Mouse (Mus musculus): ENCODE results near the gene Stip1. TPM values are rescaled to one million over a fixed set of nuclear protein-coding genes. Genes with fewer than 3 reads are reported as not detected.
"Not testable (repeated sequence)": the region's sequence is repeated elsewhere in the genome, so short reads cannot be mapped to it uniquely, and the experiment has no call there.

Gene Stip1
- polyA plus RNA-seq, 1 experiment from 2014 or later = 356 TPM

- ATAC-seq (replicated peaks; ENCODE audit: low FRiP score) (no peak), DNase-seq (ENCODE audit: low spot score) (no peak)
- Histone ChIP-seq H3K27me3 (replicated peaks; ENCODE audit: control insufficient read depth, insufficient read depth, low read length) (no peaks in the 10 kb centered on the region), H3K9ac (ENCODE audit: low read depth, low read length) (peak overlapping the region; percentile 71; the same call in 1 of the 2 replicates), H3K4me3 (ENCODE audit: low read depth, low read length) (peak overlapping the region; percentile 64; the same call in 1 of the 2 replicates), H3K27ac (ENCODE audit: low read depth, low read length) (no peak overlapping the region), H3K9me3 (ENCODE audit: control insufficient read depth, low read length) (no peaks in the 10 kb centered on the region), H3K36me3 (ENCODE audit: control insufficient read depth, insufficient read depth, low read length) (peaks cover 14% of the 10 kb centered on the region), H3K4me2 (peak overlapping the region; percentile 90), H3K4me1 (replicated peaks; ENCODE audit: control insufficient read depth, insufficient read depth, low read length) (peaks cover 31% of the 10 kb centered on the region)
- 86% methylated on average over 8 of the region's 8 CpGs for WGBS
Observed at GRCm38 (mm10) chr19:6994489-6994888, 45.3 kb downstream of the Stip1 start.

GRCm38 (mm10) chr19:6994002-6994401, 45.8 kb downstream of the Stip1 start:
- Histone ChIP-seq H3K4me3 (ENCODE audit: low read depth, low read length) (no peak overlapping the region), H3K4me2 (no peak overlapping the region), H3K36me3 (ENCODE audit: control insufficient read depth, insufficient read depth, low read length) (peaks cover 10% of the 10 kb centered on the region), H3K9ac (ENCODE audit: low read depth, low read length) (no peak overlapping the region), H3K27me3 (replicated peaks; ENCODE audit: control insufficient read depth, insufficient read depth, low read length) (no peaks in the 10 kb centered on the region), H3K9me3 (ENCODE audit: control insufficient read depth, low read length) (no peaks in the 10 kb centered on the region), H3K4me1 (replicated peaks; ENCODE audit: control insufficient read depth, insufficient read depth, low read length) (peaks cover 31% of the 10 kb centered on the region), H3K27ac (ENCODE audit: low read depth, low read length) (no peak overlapping the region)
- DNase-seq (ENCODE audit: low spot score) = no peak
- WGBS = 82% methylated on average over 8 of the region's 8 CpGs
- ATAC-seq (replicated peaks; ENCODE audit: low FRiP score) = no peak

DNA sequence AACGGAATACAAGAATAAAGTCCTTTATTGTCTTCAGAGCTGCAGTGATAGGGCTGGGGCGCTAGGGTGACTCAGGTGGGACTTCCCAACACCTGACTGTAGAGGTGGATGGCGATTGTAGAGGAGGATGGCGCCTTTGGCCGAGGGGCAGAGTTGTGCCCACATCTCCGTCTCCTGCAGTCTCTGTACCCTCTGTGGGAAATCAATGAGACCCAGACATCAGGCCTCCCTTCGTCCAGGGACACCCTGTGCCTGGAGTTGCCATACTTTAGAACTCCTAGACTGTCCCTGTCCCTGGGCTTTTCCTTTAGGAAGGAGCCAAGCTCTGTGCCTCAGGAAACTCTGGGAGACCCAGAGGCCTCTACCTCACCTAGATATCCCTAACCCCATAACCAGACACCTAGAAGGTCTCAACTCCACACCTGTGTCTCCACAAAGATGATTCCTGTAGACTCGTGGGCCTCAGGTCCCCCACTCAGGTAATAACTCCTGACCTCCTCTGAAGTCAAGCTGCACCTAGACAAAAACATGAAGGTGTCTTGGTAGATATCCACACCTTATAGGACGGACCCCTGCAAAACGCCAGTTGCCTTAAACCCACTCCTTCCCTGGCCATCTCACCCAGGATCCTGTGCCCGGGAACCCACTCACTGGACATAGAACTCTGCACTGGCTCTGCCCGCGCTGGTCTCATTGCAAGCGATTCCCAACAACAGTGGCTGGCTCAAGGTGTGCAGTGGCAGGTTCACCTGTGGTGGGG, 46.6 kb downstream of the Stip1 start:
- Histone ChIP-seq H3K36me3 (ENCODE audit: control insufficient read depth, insufficient read depth, low read length) (peaks cover 2% of the 10 kb centered on the region; the same call in 1 of the 2 replicates), H3K27ac (ENCODE audit: low read depth, low read length) (peak overlapping the region; percentile 50; the same call in 1 of the 2 replicates), H3K27me3 (replicated peaks; ENCODE audit: control insufficient read depth, insufficient read depth, low read length) (no peaks in the 10 kb centered on the region), H3K4me1 (replicated peaks; ENCODE audit: control insufficient read depth, insufficient read depth, low read length) (peaks cover 32% of the 10 kb centered on the region), H3K9me3 (ENCODE audit: control insufficient read depth, low read length) (no peaks in the 10 kb centered on the region), H3K9ac (ENCODE audit: low read depth, low read length) (peak overlapping the region; percentile 69), H3K4me3 (ENCODE audit: low read depth, low read length) (peak overlapping the region; percentile 65), H3K4me2 (peak overlapping the region; percentile 92)
- no peak for DNase-seq (ENCODE audit: low spot score)
- no peak for ATAC-seq (replicated peaks; ENCODE audit: low FRiP score)
- WGBS = 66% methylated on average over 14 of the region's 14 CpGs

DNA sequence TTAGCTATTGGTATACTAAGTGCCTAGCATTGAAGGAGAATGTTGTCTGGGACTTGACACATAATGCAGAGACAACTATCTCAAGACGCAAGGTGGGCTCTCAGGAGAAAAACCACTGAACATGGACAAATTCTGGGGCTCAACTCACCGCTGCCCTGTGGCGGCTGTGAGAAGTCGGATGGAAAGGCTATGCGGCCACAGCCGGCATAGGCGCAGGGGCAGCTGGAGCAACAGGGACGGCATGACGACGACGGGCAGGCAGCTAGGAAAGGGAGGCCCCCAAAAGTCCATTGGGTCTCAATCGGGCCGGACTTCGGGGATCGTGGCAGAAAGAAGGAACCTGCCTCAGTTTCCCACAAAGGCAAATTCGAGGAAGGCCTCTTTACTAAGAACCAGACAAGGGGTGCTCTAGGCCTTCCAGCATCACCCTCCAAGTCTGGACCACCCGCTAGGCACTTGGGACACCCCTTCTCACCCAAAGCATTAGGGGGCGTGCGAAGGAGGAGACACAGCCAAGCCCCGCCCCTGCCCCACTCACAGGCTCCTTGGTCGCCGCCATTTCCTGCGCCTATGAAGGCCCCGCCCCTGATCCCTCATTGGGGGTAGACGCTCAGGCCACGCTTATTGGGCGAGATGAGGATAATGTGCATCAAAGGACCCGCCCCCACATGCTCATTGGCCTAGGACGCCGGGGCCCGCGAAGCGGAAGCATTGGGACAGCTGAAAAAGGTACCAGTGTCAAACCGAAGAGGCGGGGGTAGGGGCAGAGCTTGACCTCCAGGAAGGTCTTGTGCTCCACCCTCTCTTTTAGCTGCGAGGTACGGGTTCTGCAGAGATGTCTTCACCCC, 47.5 kb downstream of the Stip1 start, which contains the start of gene Dnajc4:
Gene Dnajc4 (minus strand): TSS at position 562 of the 848 bp plus-strand sequence.
- H3K9me3 ChIP-seq (ENCODE audit: control insufficient read depth, low read length) = no peaks in the 10 kb centered on the region
- H3K4me2 ChIP-seq = peak within 1 kb of the TSS; percentile 92
- WGBS = 2% methylated on average over 37 of the region's 37 CpGs
- peak within 1 kb of the TSS; percentile 50; the same call in 1 of the 2 replicates for H3K27ac ChIP-seq (ENCODE audit: low read depth, low read length)
- ATAC-seq (replicated peaks; ENCODE audit: low FRiP score) = peak; percentile 91
- DNase-seq (ENCODE audit: low spot score) = peak; percentile 92
- no peaks in the 10 kb centered on the region for H3K36me3 ChIP-seq (ENCODE audit: control insufficient read depth, insufficient read depth, low read length)
- H3K27me3 ChIP-seq (replicated peaks; ENCODE audit: control insufficient read depth, insufficient read depth, low read length) = no peaks in the 10 kb centered on the region
- peaks cover 37% of the 10 kb centered on the region for H3K4me1 ChIP-seq (replicated peaks; ENCODE audit: control insufficient read depth, insufficient read depth, low read length)
- peak within 1 kb of the TSS; percentile 65 for H3K4me3 ChIP-seq (ENCODE audit: low read depth, low read length)
- H3K9ac ChIP-seq (ENCODE audit: low read depth, low read length) = peak within 1 kb of the TSS; percentile 69

DNA sequence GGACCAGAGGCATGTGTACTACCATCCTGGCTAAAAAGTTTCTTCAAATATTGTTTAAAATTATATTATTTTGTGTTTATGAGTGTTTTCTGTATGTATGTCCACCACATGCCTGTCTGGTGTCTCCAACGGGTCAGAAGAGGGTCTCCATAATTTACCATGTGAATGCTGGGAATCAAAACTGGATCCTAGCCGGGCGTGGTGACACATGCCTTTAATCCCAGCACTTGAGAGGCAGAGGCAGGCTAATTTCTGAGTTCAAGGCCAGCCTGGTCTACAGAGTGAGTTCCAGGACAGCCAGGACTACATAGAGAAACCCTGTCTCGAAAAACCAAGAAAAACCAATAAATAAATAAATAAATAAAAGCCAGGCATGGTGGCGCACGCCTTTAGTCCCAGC, 48.6 kb downstream of the Stip1 start:
- not testable (repeated sequence) for H3K27ac ChIP-seq (ENCODE audit: low read depth, low read length); H3K27me3 ChIP-seq (replicated peaks; ENCODE audit: control insufficient read depth, insufficient read depth, low read length); H3K4me3 ChIP-seq (ENCODE audit: low read depth, low read length); H3K4me2 ChIP-seq; H3K9ac ChIP-seq (ENCODE audit: low read depth, low read length); H3K36me3 ChIP-seq (ENCODE audit: control insufficient read depth, insufficient read depth, low read length); ATAC-seq (replicated peaks; ENCODE audit: low FRiP score); DNase-seq (ENCODE audit: low spot score); H3K9me3 ChIP-seq (ENCODE audit: control insufficient read depth, low read length)
- peaks cover 36% of the 10 kb centered on the region for H3K4me1 ChIP-seq (replicated peaks; ENCODE audit: control insufficient read depth, insufficient read depth, low read length)
- 85% methylated on average over 6 of the region's 6 CpGs for WGBS

DNA sequence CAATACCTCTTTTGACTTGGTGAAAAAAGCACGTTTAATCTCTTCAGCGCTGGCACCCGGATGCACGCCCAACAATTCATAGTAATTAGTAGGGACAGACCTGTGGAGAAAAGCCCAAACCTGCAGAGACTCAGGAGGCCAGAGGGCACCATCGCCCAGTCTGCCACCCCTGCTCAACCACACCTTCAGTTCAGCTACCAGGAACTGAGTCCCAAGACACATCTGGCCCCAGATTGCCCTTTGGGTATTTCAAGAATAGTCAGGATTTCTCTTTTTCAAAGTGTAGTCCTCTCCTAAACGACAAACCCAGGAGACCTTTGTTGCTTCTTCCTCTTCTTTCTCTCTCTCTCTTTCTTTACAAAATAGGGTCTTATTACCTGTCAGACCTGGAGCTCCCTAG, 49.1 kb downstream of the Stip1 start:
- Histone ChIP-seq H3K27me3 (replicated peaks; ENCODE audit: control insufficient read depth, insufficient read depth, low read length) (no peaks in the 10 kb centered on the region), H3K4me1 (replicated peaks; ENCODE audit: control insufficient read depth, insufficient read depth, low read length) (peaks cover 37% of the 10 kb centered on the region), H3K36me3 (ENCODE audit: control insufficient read depth, insufficient read depth, low read length) (no peaks in the 10 kb centered on the region; the same call in 1 of the 2 replicates), H3K9me3 (ENCODE audit: control insufficient read depth, low read length) (no peaks in the 10 kb centered on the region), H3K9ac (ENCODE audit: low read depth, low read length) (no peak overlapping the region), H3K27ac (ENCODE audit: low read depth, low read length) (no peak overlapping the region), H3K4me3 (ENCODE audit: low read depth, low read length) (no peak overlapping the region), H3K4me2 (no peak overlapping the region)
- no peak for ATAC-seq (replicated peaks; ENCODE audit: low FRiP score)
- WGBS = 88% methylated on average over 6 of the region's 6 CpGs
- no peak for DNase-seq (ENCODE audit: low spot score)

GRCm38 (mm10) chr19:6989251-6989650, 50.5 kb downstream of the Stip1 start:
- ATAC-seq (replicated peaks; ENCODE audit: low FRiP score) (no peak), DNase-seq (ENCODE audit: low spot score) (no peak)
- Histone ChIP-seq H3K4me2 (no peak overlapping the region), H3K27ac (ENCODE audit: low read depth, low read length) (no peak overlapping the region), H3K36me3 (ENCODE audit: control insufficient read depth, insufficient read depth, low read length) (peaks cover 7% of the 10 kb centered on the region; the same call in 1 of the 2 replicates), H3K4me3 (ENCODE audit: low read depth, low read length) (no peak overlapping the region), H3K27me3 (replicated peaks; ENCODE audit: control insufficient read depth, insufficient read depth, low read length) (no peaks in the 10 kb centered on the region), H3K9me3 (ENCODE audit: control insufficient read depth, low read length) (no peaks in the 10 kb centered on the region), H3K9ac (ENCODE audit: low read depth, low read length) (no peak overlapping the region), H3K4me1 (replicated peaks; ENCODE audit: control insufficient read depth, insufficient read depth, low read length) (peaks cover 27% of the 10 kb centered on the region)
- WGBS = 83% methylated on average over 8 of the region's 8 CpGs

DNA sequence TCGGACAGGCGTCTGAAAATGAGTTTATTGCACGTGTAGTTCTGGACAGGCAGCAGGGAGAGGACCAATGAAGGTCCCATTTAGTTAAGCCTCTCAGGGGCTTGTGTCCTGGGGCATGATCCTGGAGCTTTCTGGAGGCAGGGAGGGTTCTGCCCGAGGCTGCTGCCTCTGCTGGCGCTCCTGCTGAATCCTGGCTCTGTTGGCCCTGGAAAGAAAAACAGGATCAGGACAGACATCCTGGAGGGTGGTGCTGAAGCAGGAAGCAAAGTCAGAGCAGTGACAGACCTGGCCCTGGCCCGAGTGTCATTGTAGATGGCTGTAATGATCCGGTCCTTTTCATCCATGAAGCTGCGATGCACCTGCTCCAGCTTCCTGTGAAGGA, 51.9 kb downstream of the Stip1 start:
- Histone ChIP-seq H3K27ac (ENCODE audit: low read depth, low read length) (peak overlapping the region; percentile 70; the same call in 1 of the 2 replicates), H3K4me1 (replicated peaks; ENCODE audit: control insufficient read depth, insufficient read depth, low read length) (peaks cover 22% of the 10 kb centered on the region)
- no peak for ATAC-seq (replicated peaks; ENCODE audit: low FRiP score)

More for the DNA sequence above, 51.9 kb downstream of the Stip1 start:
- H3K36me3 ChIP-seq (ENCODE audit: control insufficient read depth, insufficient read depth, low read length) = peaks cover 8% of the 10 kb centered on the region; the same call in 1 of the 2 replicates
- WGBS = 5% methylated on average over 8 of the region's 8 CpGs
- peak overlapping the region; percentile 83 for H3K4me3 ChIP-seq (ENCODE audit: low read depth, low read length)
- no peak for DNase-seq (ENCODE audit: low spot score)
- no peaks in the 10 kb centered on the region for H3K27me3 ChIP-seq (replicated peaks; ENCODE audit: control insufficient read depth, insufficient read depth, low read length)
- peak overlapping the region; percentile 89 for H3K4me2 ChIP-seq
- peak overlapping the region; percentile 86 for H3K9ac ChIP-seq (ENCODE audit: low read depth, low read length)
- no peaks in the 10 kb centered on the region for H3K9me3 ChIP-seq (ENCODE audit: control insufficient read depth, low read length)
